Mouse (Mus musculus): Measurements from ENCODE around the gene Slc45a1. TPM values are rescaled to one million over a fixed set of nuclear protein-coding genes. Genes with fewer than 3 reads are reported as not detected.

Gene Slc45a1
- total and polyA plus RNA-seq, 2 experiments from 2014 or later: not detected

- DNase-seq (ENCODE audit: low spot score) (no peak), ATAC-seq (ENCODE audit: insufficient read depth, low read depth) (peak; percentile 12; the same call in 1 of the 2 replicates)
- peaks cover 31% of the 10 kb centered on the region for H3K4me1 ChIP-seq (ENCODE audit: control insufficient read depth, insufficient read depth)
- peak overlapping the region; percentile 66; the same call in 1 of the 2 replicates for H3K27ac ChIP-seq (ENCODE audit: low read depth)
- H3K27me3 ChIP-seq (ENCODE audit: control insufficient read depth, insufficient read depth, low read length): no peaks in the 10 kb centered on the region
- no peaks in the 10 kb centered on the region for H3K36me3 ChIP-seq (replicated peaks; ENCODE audit: control insufficient read depth, insufficient read depth, low read length)
- H3K4me3 ChIP-seq (ENCODE audit: low read depth, low read length): no peak overlapping the region
- no peak overlapping the region for H3K9ac ChIP-seq (replicated peaks; ENCODE audit: low read depth, low read length)
- WGBS: 44% methylated on average over 3 of the region's 3 CpGs
- H3K4me2 ChIP-seq (ENCODE audit: low read depth, low read length): no peak overlapping the region
- H3K9me3 ChIP-seq (replicated peaks; ENCODE audit: control insufficient read depth, low read length): no peaks in the 10 kb centered on the region
- TF ChIP-seq CTCF (IDR thresholded peaks at IDR 0.05; ENCODE audit: low read depth): no peak
- no peak for TF ChIP-seq EP300 (IDR thresholded peaks at IDR 0.05; ENCODE audit: low read depth)
Measured at GRCm38 (mm10) chr4:150599119-150599992, 52.6 kb downstream of the Slc45a1 start.

GRCm38 (mm10) chr4:150598686-150599085, 53.3 kb downstream of the Slc45a1 start:
- H3K36me3 ChIP-seq (replicated peaks; ENCODE audit: control insufficient read depth, insufficient read depth, low read length): no peaks in the 10 kb centered on the region
- no peaks in the 10 kb centered on the region for H3K9me3 ChIP-seq (replicated peaks; ENCODE audit: control insufficient read depth, low read length)
- DNase-seq (ENCODE audit: low spot score) (peak; percentile 29), ATAC-seq (ENCODE audit: insufficient read depth, low read depth) (peak; percentile 57)
- TF ChIP-seq CTCF (IDR thresholded peaks at IDR 0.05; ENCODE audit: low read depth): no peak
- no peak for TF ChIP-seq EP300 (IDR thresholded peaks at IDR 0.05; ENCODE audit: low read depth)
- no peak overlapping the region for H3K4me2 ChIP-seq (ENCODE audit: low read depth, low read length)
- H3K4me3 ChIP-seq (ENCODE audit: low read depth, low read length): no peak overlapping the region
- peak overlapping the region; percentile 44; the same call in 1 of the 2 replicates for H3K27ac ChIP-seq (ENCODE audit: low read depth)
- H3K4me1 ChIP-seq (ENCODE audit: control insufficient read depth, insufficient read depth): peaks cover 31% of the 10 kb centered on the region
- H3K9ac ChIP-seq (replicated peaks; ENCODE audit: low read depth, low read length): no peak overlapping the region
- 12% methylated on average over 1 of the region's 1 CpGs for WGBS
- H3K27me3 ChIP-seq (ENCODE audit: control insufficient read depth, insufficient read depth, low read length): no peaks in the 10 kb centered on the region

GRCm38 (mm10) chr4:150595991-150596390, 56.0 kb downstream of the Slc45a1 start:
- Histone ChIP-seq H3K4me1 (ENCODE audit: control insufficient read depth, insufficient read depth) (peaks cover 45% of the 10 kb centered on the region), H3K9ac (replicated peaks; ENCODE audit: low read depth, low read length) (no peak overlapping the region), H3K4me3 (ENCODE audit: low read depth, low read length) (no peak overlapping the region), H3K27me3 (ENCODE audit: control insufficient read depth, insufficient read depth, low read length) (no peaks in the 10 kb centered on the region), H3K27ac (ENCODE audit: low read depth) (no peak overlapping the region), H3K4me2 (ENCODE audit: low read depth, low read length) (no peak overlapping the region), H3K36me3 (replicated peaks; ENCODE audit: control insufficient read depth, insufficient read depth, low read length) (no peaks in the 10 kb centered on the region), H3K9me3 (replicated peaks; ENCODE audit: control insufficient read depth, low read length) (no peaks in the 10 kb centered on the region)
- TF ChIP-seq CTCF (IDR thresholded peaks at IDR 0.05; ENCODE audit: low read depth): no peak
- no peak for TF ChIP-seq EP300 (IDR thresholded peaks at IDR 0.05; ENCODE audit: low read depth)
- ATAC-seq (ENCODE audit: insufficient read depth, low read depth) (no peak), DNase-seq (ENCODE audit: low spot score) (no peak)
- 78% methylated on average over 5 of the region's 5 CpGs for WGBS

- no peak for TF ChIP-seq CTCF (IDR thresholded peaks at IDR 0.05; ENCODE audit: low read depth)
- TF ChIP-seq EP300 (IDR thresholded peaks at IDR 0.05; ENCODE audit: low read depth): no peak
- no peak overlapping the region for H3K4me3 ChIP-seq (ENCODE audit: low read depth, low read length)
- no peak overlapping the region for H3K9ac ChIP-seq (replicated peaks; ENCODE audit: low read depth, low read length)
- no peaks in the 10 kb centered on the region for H3K36me3 ChIP-seq (replicated peaks; ENCODE audit: control insufficient read depth, insufficient read depth, low read length)
- DNase-seq (ENCODE audit: low spot score) (no peak), ATAC-seq (ENCODE audit: insufficient read depth, low read depth) (no peak)
- H3K4me2 ChIP-seq (ENCODE audit: low read depth, low read length): no peak overlapping the region
- no peaks in the 10 kb centered on the region for H3K27me3 ChIP-seq (ENCODE audit: control insufficient read depth, insufficient read depth, low read length)
- WGBS: 77% methylated on average over 3 of the region's 3 CpGs
- H3K27ac ChIP-seq (ENCODE audit: low read depth): no peak overlapping the region
- H3K9me3 ChIP-seq (replicated peaks; ENCODE audit: control insufficient read depth, low read length): no peaks in the 10 kb centered on the region
- H3K4me1 ChIP-seq (ENCODE audit: control insufficient read depth, insufficient read depth): peaks cover 52% of the 10 kb centered on the region
Measured at GRCm38 (mm10) chr4:150595071-150595470, 56.9 kb downstream of the Slc45a1 start.

- Histone ChIP-seq H3K9me3 (replicated peaks; ENCODE audit: control insufficient read depth, low read length) (no peaks in the 10 kb centered on the region), H3K36me3 (replicated peaks; ENCODE audit: control insufficient read depth, insufficient read depth, low read length) (no peaks in the 10 kb centered on the region), H3K27ac (ENCODE audit: low read depth) (no peak overlapping the region; the same call in 1 of the 2 replicates), H3K9ac (replicated peaks; ENCODE audit: low read depth, low read length) (no peak overlapping the region), H3K27me3 (ENCODE audit: control insufficient read depth, insufficient read depth, low read length) (no peaks in the 10 kb centered on the region), H3K4me2 (ENCODE audit: low read depth, low read length) (no peak overlapping the region), H3K4me1 (ENCODE audit: control insufficient read depth, insufficient read depth) (peaks cover 45% of the 10 kb centered on the region), H3K4me3 (ENCODE audit: low read depth, low read length) (no peak overlapping the region)
- WGBS: 88% methylated on average over 4 of the region's 4 CpGs
- no peak for TF ChIP-seq EP300 (IDR thresholded peaks at IDR 0.05; ENCODE audit: low read depth)
- no peak for TF ChIP-seq CTCF (IDR thresholded peaks at IDR 0.05; ENCODE audit: low read depth)
- DNase-seq (ENCODE audit: low spot score) (no peak), ATAC-seq (ENCODE audit: insufficient read depth, low read depth) (no peak)
Measured at GRCm38 (mm10) chr4:150594298-150594829, 57.6 kb downstream of the Slc45a1 start.
